Mouse (Mus musculus) frontal cortex, postnatal 36 days (tissue): ENCODE measurements at regions not wholly inside any gene's neighbourhood (a gene's known extent, or its start where the extent isn't known, plus 50 kb on each side); places are given as distances from the start of the nearest gene placed in this dataset.

Experiments used
- DNase-seq, 2 experiments: peaks; one replicate each; pipeline ENCODE4 v3.0.0; 2022; ENCODE audit warnings: low spot score in 2 of 2

GRCm38 (mm10) chr13:5773811-5774210 is 87.5 kb upstream of the Klf6 start:
- DNase-seq = no peak

DNA sequence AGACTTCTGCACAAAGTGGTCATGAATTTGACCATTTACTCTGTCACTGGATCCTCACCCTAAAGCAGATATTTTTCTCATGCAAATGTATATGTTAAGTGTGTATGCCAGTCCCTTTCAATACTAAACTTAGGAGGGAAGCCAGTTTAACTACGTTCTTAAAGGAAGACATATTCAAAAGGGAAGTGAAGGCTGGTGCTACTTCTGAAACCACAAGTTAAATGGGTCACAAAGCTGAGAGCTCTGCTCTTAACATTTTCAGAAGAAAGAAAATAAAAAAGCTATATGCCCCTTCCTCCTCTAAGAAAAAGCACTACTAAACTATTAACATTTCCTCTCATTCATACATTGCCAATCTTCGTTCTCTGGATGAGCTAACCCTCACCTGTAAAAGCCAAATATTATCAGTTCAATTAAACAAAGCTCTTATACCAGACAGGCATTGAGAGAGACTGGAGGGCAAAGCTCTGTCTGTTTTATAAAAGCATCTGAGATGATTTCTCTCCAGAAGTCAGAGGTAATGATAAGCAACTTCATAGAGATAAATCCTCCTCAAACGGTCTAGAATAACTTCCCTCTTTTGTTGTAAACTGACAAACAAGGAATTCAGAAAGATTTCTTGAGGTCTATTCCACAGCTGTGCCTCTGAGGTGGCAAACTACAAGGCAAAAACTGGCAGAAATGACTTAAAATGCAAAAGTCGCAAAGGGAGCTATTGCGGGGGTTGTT is 82.7 kb upstream of the Klf6 start:
- no peak for DNase-seq

DNA sequence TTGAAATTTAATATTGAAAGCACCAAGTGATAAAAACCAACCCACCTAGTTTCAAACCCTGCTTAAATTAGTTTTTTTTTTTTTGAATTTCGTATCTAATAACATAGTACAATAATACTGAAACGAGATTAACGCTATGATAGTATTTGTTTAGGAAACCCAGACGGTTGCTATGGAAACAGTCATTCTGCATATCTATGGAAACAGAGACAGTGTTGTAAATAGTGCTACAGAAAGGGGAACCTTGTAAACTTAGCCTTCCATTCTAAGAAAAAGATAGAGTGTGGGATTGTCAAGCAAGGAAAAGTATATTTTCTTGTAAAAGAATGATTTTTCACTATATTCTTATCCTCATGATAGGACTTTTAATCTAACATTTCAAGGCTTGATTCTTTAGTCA is 81.9 kb upstream of the Klf6 start:
- DNase-seq = no peak

GRCm38 (mm10) chr13:5782540-5782939 is 78.7 kb upstream of the Klf6 start:
- no peak for DNase-seq

DNA sequence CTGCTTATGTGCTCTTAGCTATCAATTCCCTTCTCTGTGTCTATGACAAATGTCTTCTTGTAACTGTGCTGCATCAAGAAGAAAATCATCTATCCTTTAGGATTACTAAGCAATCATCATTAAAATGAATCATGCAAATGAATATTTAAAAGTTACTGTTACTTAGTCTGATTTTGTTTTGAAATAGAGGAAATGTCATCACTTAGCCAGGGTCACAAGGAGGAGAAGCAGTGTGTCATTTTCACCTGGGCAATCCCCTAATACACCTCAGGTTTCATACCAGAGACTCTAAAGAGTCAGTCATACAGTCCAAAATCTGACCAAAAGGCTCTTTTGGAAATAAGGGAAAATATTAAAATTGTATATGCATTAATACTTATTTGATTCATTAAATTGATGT is 74.2 kb upstream of the Klf6 start:
- DNase-seq = no peak

DNA sequence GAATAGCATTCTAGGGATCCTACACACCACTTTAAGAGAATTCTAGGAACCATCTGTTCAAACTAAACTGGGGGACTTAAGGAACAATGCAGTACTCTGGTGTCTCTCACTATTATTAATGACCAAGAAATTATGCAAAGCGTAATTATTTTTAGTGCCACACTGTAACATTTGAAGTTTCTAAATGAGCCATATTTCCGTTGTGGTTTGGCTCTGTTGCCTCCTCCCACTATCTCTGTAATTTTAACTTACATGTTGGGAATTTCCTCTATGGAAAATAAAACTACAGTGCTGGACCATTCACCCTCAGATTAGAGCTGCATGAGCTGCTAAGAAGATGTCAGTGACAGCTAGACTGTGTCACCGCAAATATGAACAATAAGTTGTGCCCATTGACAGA is 72.0 kb upstream of the Klf6 start:
- DNase-seq = no peak

DNA sequence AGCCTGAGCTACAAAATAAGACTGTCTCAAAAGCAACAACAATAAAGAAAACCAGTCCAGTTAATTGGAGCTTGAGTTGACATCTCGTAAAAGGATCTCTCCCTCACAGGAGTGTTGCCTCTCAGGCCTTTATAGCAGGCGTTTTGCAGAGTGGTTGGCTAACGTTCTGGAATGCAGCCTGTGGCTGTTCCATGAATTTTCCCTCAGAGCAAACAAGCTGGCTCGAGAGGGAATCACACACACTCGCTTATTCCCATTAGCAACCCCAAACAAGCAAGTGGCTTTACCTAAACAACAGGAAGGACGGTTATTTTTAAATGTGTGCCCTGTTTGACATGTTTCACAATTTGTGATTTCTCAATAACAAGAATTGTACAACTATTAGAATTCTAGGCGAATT is 59.2 kb upstream of the Klf6 start:
- DNase-seq = no peak

DNA sequence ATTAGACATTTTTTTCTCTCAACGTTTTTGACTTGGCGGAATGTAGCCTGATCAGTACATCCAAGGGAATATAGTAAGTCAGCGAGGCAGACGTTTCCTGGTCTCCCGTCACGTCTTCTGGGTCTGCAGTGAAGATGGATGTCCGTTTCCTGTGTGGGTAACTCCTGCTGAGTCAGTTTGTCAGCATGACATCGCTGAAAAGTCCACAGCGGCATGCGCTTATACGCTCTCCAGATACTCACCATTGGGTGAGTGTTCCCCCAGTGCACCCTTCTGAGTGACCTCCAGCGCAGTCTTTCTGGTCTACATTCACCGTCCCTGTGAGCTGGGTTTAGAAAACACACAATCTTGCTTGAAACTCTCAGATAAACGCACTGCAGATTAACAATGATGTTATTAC is 58.5 kb upstream of the Klf6 start:
- DNase-seq = no peak

DNA sequence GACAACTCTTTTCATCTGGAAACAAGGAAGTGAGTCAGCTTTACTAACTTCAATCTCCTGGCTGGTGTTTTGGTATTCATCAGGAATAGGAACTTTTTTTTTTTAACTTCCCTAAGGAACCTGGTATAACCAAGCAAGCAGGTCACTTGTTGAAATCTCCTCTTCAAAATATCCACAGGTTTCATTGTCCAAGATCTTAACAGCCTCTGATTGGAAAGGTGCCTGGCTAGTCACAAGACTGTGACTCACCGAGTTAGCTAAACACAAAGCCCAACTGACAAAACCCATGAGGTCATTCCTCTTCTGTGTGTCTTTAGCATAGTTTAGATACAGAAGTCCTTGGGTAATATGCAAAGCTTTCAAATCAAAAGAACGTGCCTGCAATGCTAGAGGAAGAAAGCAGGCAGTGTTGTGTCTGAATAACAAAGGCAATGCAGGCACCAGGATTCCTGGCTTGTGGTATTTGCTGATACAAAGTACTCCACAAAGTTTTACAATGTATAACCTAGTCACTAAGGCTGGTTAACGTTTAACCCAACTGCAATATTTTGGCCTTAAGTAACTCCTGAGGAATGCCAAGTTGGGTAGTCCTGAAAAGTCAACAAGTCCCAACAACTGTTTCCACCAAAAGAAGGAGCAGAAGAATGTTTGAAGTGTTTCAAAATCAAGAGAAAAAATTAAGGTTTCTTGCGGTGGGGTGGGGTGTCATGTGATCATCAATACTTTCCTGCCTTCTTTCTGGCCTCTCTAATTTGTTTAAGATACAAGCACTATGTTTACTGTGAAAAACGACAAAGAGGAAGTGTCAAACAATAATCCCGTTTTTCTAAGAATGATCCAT is 57.5 kb upstream of the Klf6 start:
- DNase-seq = no peak

GRCm38 (mm10) chr13:5804381-5804941 is 56.8 kb upstream of the Klf6 start:
- DNase-seq = no peak

DNA sequence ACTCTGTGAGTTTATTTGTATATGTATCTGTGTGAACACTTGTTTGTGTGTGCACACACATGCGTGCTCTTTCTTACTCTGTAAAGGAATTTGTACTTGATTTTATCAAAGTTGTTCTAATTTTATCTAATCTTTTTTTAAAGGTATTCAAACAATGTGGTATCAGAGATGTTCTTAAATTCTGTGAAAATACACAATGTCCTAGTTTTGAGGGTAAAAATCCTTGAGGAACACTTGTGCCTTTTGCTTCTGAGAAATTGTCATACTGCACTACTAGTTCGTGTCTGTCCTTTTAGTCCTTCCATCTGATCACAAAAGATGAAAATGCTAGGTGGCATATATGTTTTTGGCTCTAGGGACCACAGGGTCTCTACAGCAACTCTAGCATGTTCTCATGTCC is 52.9 kb upstream of the Klf6 start:
- DNase-seq = no peak
